Mouse (Mus musculus) midbrain, embryonic 12.5 days (tissue): ENCODE measurements at regions not wholly inside any gene's neighbourhood (a gene's known extent, or its start where the extent isn't known, plus 50 kb on each side); places are given as distances from the start of the nearest gene placed in this dataset.

ENCODE experiments used
- ATAC-seq: fragments of 200-750 bp; cut with Nextera tagmentation; 2 replicates; pipeline ENCODE4 v1.8.0; 2017; ENCODE audit warnings: low read depth, moderate TSS enrichment, moderate library complexity; ENCODE audit not compliant: low FRiP score
- H3K27ac ChIP-seq: fragments of 300-500 bp; sonication (generic); replicated peaks from 2 replicates; pipeline ENCODE4 v1.5.1; 2016; ENCODE audit warnings: mild to moderate bottlenecking
- H3K27me3 ChIP-seq: fragments of 300-500 bp; sonication (generic); 2 replicates; pipeline ENCODE4 v1.6.1; 2016; ENCODE audit warnings: mild to moderate bottlenecking
- H3K36me3 ChIP-seq: fragments of 300-500 bp; sonication (generic); 2 replicates; pipeline ENCODE4 v1.6.1; 2016
- H3K4me1 ChIP-seq: fragments of 300-500 bp; sonication (generic); 2 replicates; pipeline ENCODE4 v1.6.1; 2016
- H3K4me2 ChIP-seq: fragments of 300-500 bp; sonication (generic); replicated peaks from 2 replicates; pipeline ENCODE4 v1.6.1; 2016; ENCODE audit warnings: mild to moderate bottlenecking, moderate library complexity
- H3K4me3 ChIP-seq: fragments of 300-500 bp; sonication (generic); 2 replicates; pipeline ENCODE4 v1.5.1; 2016; ENCODE audit warnings: mild to moderate bottlenecking
- H3K9ac ChIP-seq: fragments of 300-500 bp; sonication (generic); replicated peaks from 2 replicates; pipeline ENCODE4 v1.6.1; 2016; ENCODE audit warnings: mild to moderate bottlenecking, moderate library complexity
- H3K9me3 ChIP-seq: fragments of 300-500 bp; sonication (generic); 2 replicates; pipeline ENCODE4 v1.6.1; 2016; ENCODE audit warnings: mild to moderate bottlenecking
- WGBS: fragments of 180-500 bp; shearing (Covaris S2); methylation state at CpG from one replicate; pipeline ENCODE4 v1.1.7; 2016; 5-methylcytosine and 5-hydroxymethylcytosine counted together

DNA sequence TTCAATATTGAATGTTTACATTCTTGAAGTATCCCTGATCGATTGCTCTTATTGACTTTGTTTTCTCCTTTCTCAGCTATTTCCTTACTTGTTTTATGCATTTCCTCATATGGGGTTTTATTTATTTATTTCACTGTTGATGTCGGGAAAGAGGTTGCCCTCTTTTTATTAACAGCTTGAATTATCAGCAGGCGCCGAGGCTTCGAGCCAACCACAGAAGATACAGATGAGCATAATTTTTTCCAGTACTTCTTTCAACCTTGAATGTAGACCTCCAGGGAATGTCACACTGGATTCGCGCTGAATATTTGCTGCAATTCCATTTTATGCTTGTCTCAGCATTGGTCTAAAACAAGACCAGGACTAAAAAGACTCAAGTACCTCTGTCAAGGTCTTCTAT, 183.4 kb upstream of the Cntn6 start:
- H3K27ac ChIP-seq: no peak overlapping the region
- no peak overlapping the region for H3K4me3 ChIP-seq
- no peak for ATAC-seq
- 77% methylated on average over 7 of the region's 7 CpGs for WGBS
- H3K9ac ChIP-seq: no peak overlapping the region
- no peaks in the 10 kb centered on the region for H3K27me3 ChIP-seq
- H3K4me1 ChIP-seq: no peaks in the 10 kb centered on the region
- no peak overlapping the region for H3K4me2 ChIP-seq
- H3K36me3 ChIP-seq: no peaks in the 10 kb centered on the region
- no peaks in the 10 kb centered on the region for H3K9me3 ChIP-seq

DNA sequence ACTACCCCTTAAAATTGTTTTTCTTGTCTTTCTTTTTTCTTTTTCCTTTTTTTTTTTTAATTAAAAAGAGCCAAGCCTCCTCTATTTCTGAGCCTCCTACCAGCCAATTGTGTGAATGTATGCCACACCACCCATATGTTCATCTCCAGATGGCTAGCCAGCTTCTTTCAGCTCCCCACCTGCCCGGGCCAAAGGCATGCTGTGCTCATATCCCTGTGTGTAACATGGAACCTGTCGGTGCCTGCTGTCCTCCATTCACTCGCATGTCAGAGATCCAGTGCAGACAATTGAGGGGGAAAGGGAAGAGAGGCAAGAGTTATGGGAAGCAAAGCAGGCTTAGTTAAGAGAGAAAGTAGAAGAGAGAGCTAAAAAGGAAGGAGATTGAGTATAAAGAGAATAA, 179.6 kb upstream of the Cntn6 start:
- no peaks in the 10 kb centered on the region for H3K27me3 ChIP-seq
- H3K36me3 ChIP-seq: no peaks in the 10 kb centered on the region
- H3K27ac ChIP-seq: no peak overlapping the region
- ATAC-seq: peak; percentile 81
- H3K9ac ChIP-seq: no peak overlapping the region
- H3K4me2 ChIP-seq: no peak overlapping the region
- H3K4me3 ChIP-seq: no peak overlapping the region
- H3K9me3 ChIP-seq: no peaks in the 10 kb centered on the region
- 44% methylated on average over 3 of the region's 3 CpGs for WGBS
- H3K4me1 ChIP-seq: no peaks in the 10 kb centered on the region

- Histone ChIP-seq H3K4me1 (no peaks in the 10 kb centered on the region), H3K9ac (no peak overlapping the region), H3K27ac (no peak overlapping the region), H3K27me3 (no peaks in the 10 kb centered on the region), H3K4me3 (no peak overlapping the region), H3K9me3 (no peaks in the 10 kb centered on the region), H3K4me2 (no peak overlapping the region), H3K36me3 (no peaks in the 10 kb centered on the region)
- 86% methylated on average over 4 of the region's 4 CpGs for WGBS
- ATAC-seq: no peak
Measured at GRCm38 (mm10) chr6:104318451-104318850, 174.1 kb upstream of the Cntn6 start.

GRCm38 (mm10) chr6:104322182-104322581, 170.4 kb upstream of the Cntn6 start:
- WGBS: 84% methylated on average over 5 of the region's 5 CpGs
- ATAC-seq: no peak

DNA sequence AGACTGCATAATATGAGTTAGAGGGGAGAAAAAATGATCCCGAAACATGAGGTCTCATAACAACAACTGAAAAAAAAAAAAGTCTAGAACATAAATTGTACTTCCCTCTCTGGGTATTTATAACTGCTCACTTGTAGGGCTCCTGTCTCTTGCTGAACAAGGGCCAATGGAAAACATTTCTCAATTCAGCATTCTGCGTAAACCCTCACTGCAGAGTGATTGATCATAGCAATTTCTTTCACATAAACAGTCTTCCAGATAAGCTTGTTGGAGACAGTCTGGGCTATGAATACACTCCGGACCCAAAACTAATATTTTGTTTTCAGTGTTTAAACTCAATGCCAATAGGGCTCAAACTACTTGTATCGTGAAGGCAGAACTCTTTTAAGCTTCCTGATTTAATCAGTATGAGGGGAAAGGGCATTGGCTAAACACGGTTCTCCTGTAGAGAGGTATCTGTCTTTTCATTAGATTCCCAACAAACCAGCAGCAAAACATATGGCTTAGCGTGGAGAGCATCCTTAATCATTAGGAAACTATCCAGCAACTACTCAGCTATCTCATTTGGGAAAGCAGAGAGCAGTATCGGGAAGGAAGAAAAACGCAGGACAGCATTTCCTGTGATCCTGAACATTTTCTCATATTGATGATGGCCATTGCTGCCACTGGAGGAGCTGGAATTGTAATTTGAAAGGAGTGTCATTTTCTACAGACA, 153.3 kb upstream of the Cntn6 start:
- no peaks in the 10 kb centered on the region for H3K27me3 ChIP-seq
- WGBS: 82% methylated on average over 8 of the region's 8 CpGs
- H3K36me3 ChIP-seq: no peaks in the 10 kb centered on the region
- no peak overlapping the region for H3K4me2 ChIP-seq
- no peak for ATAC-seq
- no peak overlapping the region for H3K9ac ChIP-seq
- H3K4me3 ChIP-seq: no peak overlapping the region
- H3K27ac ChIP-seq: no peak overlapping the region
- H3K9me3 ChIP-seq: no peaks in the 10 kb centered on the region
- H3K4me1 ChIP-seq: no peaks in the 10 kb centered on the region

More at GRCm38 (mm10) chr6:104322182-104322581, 170.4 kb upstream of the Cntn6 start:
- Histone ChIP-seq H3K9ac (no peak overlapping the region), H3K4me1 (no peaks in the 10 kb centered on the region), H3K4me3 (no peak overlapping the region), H3K27ac (no peak overlapping the region), H3K9me3 (no peaks in the 10 kb centered on the region), H3K36me3 (no peaks in the 10 kb centered on the region), H3K4me2 (no peak overlapping the region), H3K27me3 (no peaks in the 10 kb centered on the region)

DNA sequence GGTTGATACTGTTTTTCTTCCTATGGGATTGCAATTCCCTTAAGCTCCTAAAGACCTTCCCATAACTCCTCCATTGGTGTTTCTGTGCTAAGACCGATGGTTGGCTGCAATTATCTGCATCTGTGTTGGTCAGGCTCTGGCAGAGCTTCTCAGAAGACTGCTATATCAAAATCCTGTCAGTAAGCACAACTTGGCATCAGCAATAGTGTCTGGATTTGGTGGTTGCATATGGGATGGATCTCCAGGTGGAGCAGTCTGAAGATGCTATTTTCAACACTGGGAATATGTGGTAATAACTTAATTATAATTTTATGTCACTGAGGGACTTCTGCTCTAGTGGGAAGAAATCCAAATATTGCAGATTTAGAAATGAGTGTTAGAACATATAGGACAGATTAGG, 148.6 kb upstream of the Cntn6 start:
- ATAC-seq: no peak
- H3K4me2 ChIP-seq: no peak overlapping the region
- H3K4me3 ChIP-seq: no peak overlapping the region
- H3K36me3 ChIP-seq: no peaks in the 10 kb centered on the region
- no peak overlapping the region for H3K27ac ChIP-seq
- no peaks in the 10 kb centered on the region for H3K27me3 ChIP-seq
- H3K9me3 ChIP-seq: no peaks in the 10 kb centered on the region
- 89% methylated on average over 1 of the region's 1 CpGs for WGBS
- H3K9ac ChIP-seq: no peak overlapping the region
- no peaks in the 10 kb centered on the region for H3K4me1 ChIP-seq
